Mouse (Mus musculus) CH12.LX (cell line): ENCODE measurements at regions not wholly inside any gene's neighbourhood (a gene's known extent, or its start where the extent isn't known, plus 50 kb on each side); places are given as distances from the start of the nearest gene placed in this dataset.

Experiments used
- DNase-seq: peaks from one replicate; pipeline ENCODE4 v3.0.0-alpha.2; 2013; ENCODE audit errors: extremely low read depth
- H3K27ac ChIP-seq: 2 replicates; pipeline ENCODE4 v1.5.1; 2012; ENCODE audit warnings: low read depth, mild to moderate bottlenecking, control low read depth, moderate library complexity; ENCODE audit not compliant: insufficient read depth
- H3K27me3 ChIP-seq: replicated peaks from 2 replicates; pipeline ENCODE3; 2012; ENCODE audit warnings: inconsistent platforms
- H3K36me3 ChIP-seq, 2 experiments: replicated peaks in 1 of 2; 2 replicates each; pipeline versions ENCODE3 to v1.6.1; 2012; ENCODE audit warnings: inconsistent platforms in 1 of 2, low read length in 1 of 2, mild to moderate bottlenecking in 1 of 2, mixed read lengths in 1 of 2, moderate library complexity in 1 of 2; ENCODE audit not compliant: control insufficient read depth in 1 of 2, insufficient read depth in 1 of 2
- H3K4me1 ChIP-seq, 2 experiments: 2 replicates each; pipeline ENCODE4 v1.6.1; 2012; ENCODE audit warnings: inconsistent platforms in 1 of 2, moderate library complexity in 1 of 2; ENCODE audit not compliant: insufficient read depth in 2 of 2, control insufficient read depth in 1 of 2
- H3K4me2 ChIP-seq: 2 replicates; pipeline ENCODE4 v1.6.1; 2012; ENCODE audit warnings: low read depth, mild to moderate bottlenecking, control low read depth; ENCODE audit not compliant: poor library complexity, insufficient read depth, severe bottlenecking
- H3K4me3 ChIP-seq, 3 experiments: fragments of 150-350 bp in 1 of 3; sonication (generic) in 1 of 3; replicated peaks in 1 of 3; 2 replicates each; pipeline versions ENCODE3 to v1.5.1; 2011 to 2012; ENCODE audit warnings: low read depth in 2 of 3, low read length in 2 of 3, mild to moderate bottlenecking in 2 of 3, moderate library complexity in 2 of 3, control low read depth in 1 of 3, improper control_type of control experiment in 1 of 3, inconsistent platforms in 1 of 3, mixed read lengths in 1 of 3; ENCODE audit not compliant: poor library complexity in 1 of 3
- H3K79me2 ChIP-seq: replicated peaks from 2 replicates; pipeline ENCODE4 v1.6.1; 2012; ENCODE audit warnings: mild to moderate bottlenecking, moderate library complexity; ENCODE audit not compliant: control insufficient read depth, poor library complexity, insufficient read depth, severe bottlenecking; ENCODE audit errors: extremely low read depth
- H3K9ac ChIP-seq: 2 replicates; pipeline ENCODE4 v1.6.1; 2012; ENCODE audit warnings: low read depth, mild to moderate bottlenecking, control low read depth, moderate library complexity; ENCODE audit not compliant: insufficient read depth
- H3K9me3 ChIP-seq: replicated peaks from 2 replicates; pipeline ENCODE3; 2012; ENCODE audit warnings: low read length, inconsistent platforms, mixed read lengths
- CHD1 ChIP-seq: IDR thresholded peaks from 2 replicates; pipeline ENCODE4 v1.6.1; 2012; ENCODE audit warnings: low read depth, low read length, improper control_type of control experiment, inconsistent platforms
- ELF1 ChIP-seq: IDR thresholded peaks from 2 replicates; pipeline ENCODE4 v1.6.1; 2014; ENCODE audit warnings: low read depth, mild to moderate bottlenecking, inconsistent platforms, low read length, improper control_type of control experiment
- GABPA ChIP-seq: IDR thresholded peaks from 2 replicates; pipeline ENCODE4 v1.6.1; 2012; ENCODE audit warnings: low read depth, low read length, improper control_type of control experiment, inconsistent platforms; ENCODE audit not compliant: insufficient replicate concordance
- KAT2A ChIP-seq: IDR thresholded peaks from 2 replicates; pipeline ENCODE4 v1.6.1; 2012; ENCODE audit warnings: low read length, improper control_type of control experiment, inconsistent platforms; ENCODE audit not compliant: insufficient replicate concordance
- MAZ ChIP-seq: IDR thresholded peaks from 2 replicates; pipeline ENCODE4 v1.6.1; 2012; ENCODE audit warnings: low read depth, mild to moderate bottlenecking, inconsistent platforms, low read length, improper control_type of control experiment, moderate library complexity
- NELFE ChIP-seq: IDR thresholded peaks from 2 replicates; pipeline ENCODE4 v1.6.1; 2011; ENCODE audit warnings: low read depth, low read length, improper control_type of control experiment
- SIN3A ChIP-seq: IDR thresholded peaks from 2 replicates; pipeline ENCODE4 v1.6.1; 2012; ENCODE audit warnings: low read length, improper control_type of control experiment, inconsistent platforms
- TCF12 ChIP-seq: IDR thresholded peaks from 2 replicates; pipeline ENCODE4 v1.6.1; 2014; ENCODE audit warnings: low read depth, mild to moderate bottlenecking, inconsistent platforms, low read length, improper control_type of control experiment
- dilution Hi-C: fragments of 300-500 bp; cut with MboI; formaldehyde crosslinking; loops from 2 replicates; pipeline ENCODE4 v1.14.3; 2020; ENCODE audit warnings: low sequenced_read_pairs; ENCODE audit not compliant: extremely low pct_unique_long_range_greater_than_20kb, extremely low pct_ligation_motif_present
- in situ Hi-C: fragments of 300-500 bp; cut with MboI; formaldehyde crosslinking; loops from 3 replicates; pipeline ENCODE4 v1.14.3; 2019; ENCODE audit warnings: low sequenced_read_pairs, low pct_ligation_motif_present, low pct_unique_long_range_greater_than_20kb, mixed read lengths

DNA sequence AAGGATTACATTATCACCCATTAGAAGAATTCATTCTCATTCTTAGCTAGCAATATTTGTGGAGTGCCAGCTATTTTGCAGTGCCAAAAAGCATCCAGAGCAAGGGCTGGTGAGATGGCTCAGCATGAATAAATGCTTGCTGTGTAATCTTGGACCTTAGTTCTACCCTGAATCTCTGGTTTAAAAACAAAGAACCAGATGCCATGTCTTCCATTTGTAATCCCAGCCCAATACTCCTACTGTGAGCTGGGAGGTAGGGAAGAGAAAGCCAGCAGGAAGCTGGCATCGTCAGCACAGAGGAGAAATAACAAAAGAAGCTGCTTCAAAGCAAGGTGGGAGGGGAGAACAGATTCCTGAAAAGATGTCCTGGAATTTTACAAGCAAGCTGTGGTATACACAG lies 1140.1 kb upstream of the Pot1a start:
- no peaks in the 10 kb centered on the region for H3K79me2 ChIP-seq
- no peak for DNase-seq
- dilution Hi-C loops (no loop called here), in situ Hi-C loops (no loop called here)
- H3K27ac ChIP-seq, result no peak overlapping the region
- H3K36me3 ChIP-seq, result no peaks in the 10 kb centered on the region
- H3K27me3 ChIP-seq, result no peaks in the 10 kb centered on the region
- no peaks in the 10 kb centered on the region for H3K9me3 ChIP-seq
- TF ChIP-seq ELF1 (no peak), TCF12 (no peak), NELFE (no peak), MAZ (no peak), SIN3A (no peak), CHD1 (no peak), GABPA (no peak), KAT2A (no peak)
- H3K4me3 ChIP-seq, result no peak overlapping the region
- no peak overlapping the region for H3K9ac ChIP-seq
- H3K4me2 ChIP-seq, result no peak overlapping the region
- H3K4me1 ChIP-seq, result no peaks in the 10 kb centered on the region
